Mouse (Mus musculus): ENCODE results near the gene Tanc1.

- TF ChIP-seq CTCF (IDR thresholded peaks at IDR 0.05; ENCODE audit: low read depth) = no peak
- TF ChIP-seq EP300 (IDR thresholded peaks at IDR 0.05; ENCODE audit: low read depth) = no peak
Observed at GRCm38 (mm10) chr2:59716461-59716860, 104.6 kb downstream of the Tanc1 start.
